Mouse (Mus musculus) G1E (cell line): ENCODE results near the gene Ccdc78. TPM values are rescaled to one million over a fixed set of nuclear protein-coding genes. Genes with fewer than 3 reads are reported as not detected.
A peak's percentile ranks its signal among the peaks of the same experiment; 100 is the strongest.

Experiments used
- ATAC-seq: 2 replicates; pipeline ENCODE4 v1.8.0; 2016; ENCODE audit warnings: mild to moderate bottlenecking; ENCODE audit not compliant: insufficient number of reproducible peaks, poor library complexity, low FRiP score, severe bottlenecking; ENCODE audit errors: extremely low read depth
- DNase-seq: peaks from one replicate; pipeline ENCODE4 v3.0.0; 2012; ENCODE audit warnings: low spot score
- H3K27me3 ChIP-seq: 2 replicates; pipeline ENCODE4 v1.6.1; 2012; ENCODE audit warnings: mild to moderate bottlenecking, low read length, inconsistent platforms; ENCODE audit not compliant: insufficient read depth
- H3K36me3 ChIP-seq: replicated peaks from 2 replicates; pipeline ENCODE3; 2012; ENCODE audit warnings: mild to moderate bottlenecking, inconsistent platforms
- H3K4me1 ChIP-seq: 2 replicates; pipeline ENCODE4 v1.6.1; 2012; ENCODE audit warnings: low read depth, low read length, inconsistent platforms, mixed read lengths; ENCODE audit not compliant: insufficient read depth
- H3K4me3 ChIP-seq: 2 replicates; pipeline ENCODE4 v1.5.1; 2012; ENCODE audit warnings: low read depth, mild to moderate bottlenecking, inconsistent platforms, low read length, moderate library complexity, mixed read lengths
- H3K9me3 ChIP-seq: replicated peaks from 2 replicates; pipeline ENCODE4 v1.6.1; 2012; ENCODE audit warnings: inconsistent platforms
- CTCF ChIP-seq: IDR thresholded peaks from 2 replicates; pipeline ENCODE4 v1.5.1; 2012; ENCODE audit warnings: low read depth, low read length, inconsistent platforms, mixed read lengths
- GATA1 ChIP-seq: IDR thresholded peaks from 2 replicates; pipeline ENCODE4 v1.6.1; 2012; ENCODE audit warnings: borderline replicate concordance, low read length, inconsistent platforms, mixed read lengths
- GATA2 ChIP-seq: IDR thresholded peaks from 2 replicates; pipeline ENCODE4 v1.6.1; 2012; ENCODE audit warnings: low read depth, low read length, inconsistent platforms, borderline replicate concordance
- POLR2AphosphoS5 ChIP-seq: IDR thresholded peaks from 2 replicates; pipeline ENCODE4 v1.6.1; 2012; ENCODE audit warnings: low read depth, low read length, inconsistent platforms; ENCODE audit not compliant: insufficient replicate concordance
- TAL1 ChIP-seq: conservative IDR thresholded peaks from 2 replicates; pipeline ENCODE4 v1.6.1; 2012; ENCODE audit warnings: low read depth, low read length, inconsistent platforms, mixed read lengths
- polyA plus RNA-seq: library from polyadenylated mRNA; stranded (reverse); fragments of >175 nt; gene quantifications from 2 replicates; pipeline ENCODE4 v1.2.3, GENCODE M21; 2012
- total RNA-seq, 2 experiments: library from RNA; stranded (forward) in 1 of 2; stranded (reverse) in 1 of 2; fragments of 200-1000 nt in 1 of 2; fragments of >200 nt in 1 of 2; fragmentation: Nextera tagmentation in 1 of 2; gene quantifications; 2 replicates each; pipeline ENCODE4 v1.2.3; 2014 to 2017

Ccdc78 gene
- total and polyA plus RNA-seq, 3 experiments: 0.05 to 0.22 TPM; not detected in 1

- ATAC-seq (no peak), DNase-seq (no peak)
- peaks cover 45% of the 10 kb centered on the region for H3K27me3 ChIP-seq
- H3K4me3 ChIP-seq: peak overlapping the region; percentile 28; the same call in 1 of the 2 replicates
- peaks cover 19% of the 10 kb centered on the region for H3K4me1 ChIP-seq
- no peaks in the 10 kb centered on the region for H3K9me3 ChIP-seq
- H3K36me3 ChIP-seq: peaks cover 1% of the 10 kb centered on the region
- TF ChIP-seq TAL1: no peak
- TF ChIP-seq POLR2AphosphoS5: no peak
- TF ChIP-seq GATA1: no peak
- no peak for TF ChIP-seq GATA2
- TF ChIP-seq CTCF: no peak
Observed at GRCm38 (mm10) chr17:25818851-25819780, 32.7 kb downstream of the Ccdc78 start.

GRCm38 (mm10) chr17:25823452-25823851 lies 37.1 kb downstream of the Ccdc78 start, which contains the start of gene Wdr24:
TSS of gene Wdr24 (plus strand) at chr17:25823627.
- H3K4me3 ChIP-seq: peak within 1 kb of the TSS; percentile 78
- H3K9me3 ChIP-seq: no peaks in the 10 kb centered on the region
- peaks cover 44% of the 10 kb centered on the region for H3K36me3 ChIP-seq
- DNase-seq (peak; percentile 75), ATAC-seq (peak; percentile 65)
- TF ChIP-seq CTCF (no peak), POLR2AphosphoS5 (no peak), TAL1 (no peak), GATA2 (no peak), GATA1 (no peak)
- peaks cover 62% of the 10 kb centered on the region for H3K4me1 ChIP-seq
- peaks cover 24% of the 10 kb centered on the region for H3K27me3 ChIP-seq

- Histone ChIP-seq H3K27me3 (peaks cover 13% of the 10 kb centered on the region), H3K4me1 (peaks cover 65% of the 10 kb centered on the region), H3K4me3 (peak overlapping the region; percentile 78), H3K36me3 (peaks cover 55% of the 10 kb centered on the region), H3K9me3 (no peaks in the 10 kb centered on the region)
- TF ChIP-seq GATA1 (no peak), POLR2AphosphoS5 (no peak), CTCF (no peak), TAL1 (no peak), GATA2 (no peak)
- peak; percentile 57 for DNase-seq
- no peak for ATAC-seq
Observed at GRCm38 (mm10) chr17:25824362-25825142, 38.2 kb downstream of the Ccdc78 start.

- H3K36me3 ChIP-seq: peaks cover 63% of the 10 kb centered on the region
- DNase-seq (no peak), ATAC-seq (no peak)
- no peak for TF ChIP-seq GATA2
- H3K9me3 ChIP-seq: no peaks in the 10 kb centered on the region
- H3K4me1 ChIP-seq: peaks cover 69% of the 10 kb centered on the region
- H3K27me3 ChIP-seq: peaks cover 5% of the 10 kb centered on the region
- peak overlapping the region; percentile 78; the same call in 1 of the 2 replicates for H3K4me3 ChIP-seq
Observed at GRCm38 (mm10) chr17:25825311-25825710, 38.9 kb downstream of the Ccdc78 start.

- peak overlapping the region; percentile 9; the same call in 1 of the 2 replicates for H3K4me3 ChIP-seq
- peaks cover 76% of the 10 kb centered on the region for H3K4me1 ChIP-seq
- no peaks in the 10 kb centered on the region for H3K27me3 ChIP-seq
- no peak for TF ChIP-seq CTCF
- TF ChIP-seq TAL1: no peak
- TF ChIP-seq GATA1: no peak
- TF ChIP-seq GATA2: no peak
- no peak for TF ChIP-seq POLR2AphosphoS5
- no peaks in the 10 kb centered on the region for H3K9me3 ChIP-seq
- ATAC-seq (no peak), DNase-seq (no peak)
- H3K36me3 ChIP-seq: peaks cover 71% of the 10 kb centered on the region
Observed at GRCm38 (mm10) chr17:25825984-25826570, 39.7 kb downstream of the Ccdc78 start.

- TF ChIP-seq TAL1 (no peak), GATA2 (no peak), POLR2AphosphoS5 (no peak), CTCF (no peak), GATA1 (no peak)
- Histone ChIP-seq H3K27me3 (no peaks in the 10 kb centered on the region), H3K9me3 (no peaks in the 10 kb centered on the region), H3K4me3 (no peak overlapping the region), H3K4me1 (peaks cover 85% of the 10 kb centered on the region), H3K36me3 (peaks cover 80% of the 10 kb centered on the region)
- DNase-seq (no peak), ATAC-seq (no peak)
Observed at GRCm38 (mm10) chr17:25827011-25827410, 40.6 kb downstream of the Ccdc78 start.
